Mouse (Mus musculus): ENCODE results near the gene Tbx18.
A peak's percentile ranks its signal among the peaks of the same experiment; 100 is the strongest.

Gene Tbx18

DNA sequence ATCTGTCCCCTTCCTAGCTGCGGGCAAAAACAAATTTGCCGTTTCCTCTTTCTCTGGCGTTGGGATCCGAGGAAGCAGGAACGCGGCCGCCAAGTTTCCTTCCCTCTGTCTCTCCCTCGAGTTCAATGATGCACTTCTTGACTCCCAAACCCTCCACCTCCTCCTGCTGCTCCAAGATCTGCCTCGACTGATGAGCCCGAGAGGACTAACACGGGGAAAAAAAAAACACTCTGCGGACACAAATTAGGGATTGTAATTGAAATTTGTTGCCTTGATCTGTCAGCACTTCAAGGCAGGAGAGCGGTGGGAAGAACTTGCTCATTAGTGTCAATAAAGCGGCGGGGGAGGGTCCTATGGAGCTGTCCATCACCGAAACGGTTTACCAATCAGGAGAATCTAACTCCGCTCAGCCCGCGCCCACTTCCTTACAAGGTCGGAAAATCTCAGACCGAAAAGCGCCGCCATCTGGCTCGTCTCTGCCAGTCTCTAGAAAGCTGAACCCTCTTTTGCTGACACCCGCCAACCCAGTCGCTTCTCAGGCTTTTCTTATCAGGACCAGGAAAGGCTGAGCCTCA, at the start of gene Tbx18:
TSS of gene Tbx18 (minus strand) at position 300 of the 575 bp plus-strand sequence.
- DNase-seq = peak; percentile 54

DNA sequence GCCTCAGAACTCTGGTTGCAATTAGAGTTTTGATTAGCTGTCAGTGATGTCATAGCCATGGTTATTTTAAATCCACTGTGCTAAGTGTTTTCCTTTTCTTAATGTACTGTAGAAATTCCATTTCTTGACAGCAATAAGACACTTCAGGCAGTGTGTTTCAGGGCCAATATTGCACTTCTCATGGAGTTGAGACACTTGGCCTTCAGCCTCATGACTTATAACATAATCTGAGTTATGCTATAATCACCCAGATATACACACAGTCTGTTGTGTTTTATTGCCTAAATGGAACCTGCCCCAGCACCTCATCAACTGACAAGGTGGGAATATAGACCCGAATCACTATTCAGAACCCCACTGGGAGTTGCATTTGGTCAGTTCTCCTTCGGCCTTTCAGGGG, 42.9 kb upstream of the Tbx18 start:
- no peak for DNase-seq

DNA sequence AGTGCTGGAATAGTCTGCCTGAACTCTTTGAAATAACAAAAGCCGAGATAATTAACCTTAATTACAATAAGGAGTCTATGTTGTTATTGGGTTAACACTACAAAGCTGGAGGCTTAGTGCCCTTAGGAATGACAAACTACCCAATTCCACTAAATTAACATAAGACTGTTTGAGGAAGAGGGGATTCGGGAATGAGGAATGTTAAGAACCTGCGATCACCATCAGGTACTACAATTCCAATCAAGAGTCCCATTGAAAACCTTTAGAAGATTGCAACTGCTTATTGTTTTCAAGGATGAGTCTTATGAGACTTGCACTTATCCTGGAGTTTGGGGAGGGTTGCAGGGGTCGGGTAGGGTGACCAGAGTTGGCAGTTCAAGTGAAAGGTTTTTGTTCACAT, 24.6 kb upstream of the Tbx18 start:
- no peak for DNase-seq

DNA sequence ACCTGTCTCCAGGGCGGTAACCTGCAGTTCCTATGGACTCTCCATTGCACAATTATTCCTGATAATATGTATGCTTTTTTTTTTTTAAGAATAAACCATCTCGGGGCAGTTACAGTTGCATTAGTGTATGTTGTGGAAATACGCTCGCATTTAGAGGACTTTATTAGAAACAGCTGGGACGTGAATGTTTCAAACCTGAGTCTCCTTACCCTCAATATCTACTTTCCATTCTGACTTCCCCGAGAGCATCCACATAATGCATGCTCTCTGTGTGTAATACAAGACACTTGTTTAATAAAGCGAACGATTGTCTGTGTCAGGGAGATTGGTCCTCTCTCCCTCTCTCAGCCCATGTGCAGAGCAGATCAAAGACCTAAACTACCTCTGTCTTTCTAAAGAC, 10.5 kb upstream of the Tbx18 start:
- DNase-seq = no peak

DNA sequence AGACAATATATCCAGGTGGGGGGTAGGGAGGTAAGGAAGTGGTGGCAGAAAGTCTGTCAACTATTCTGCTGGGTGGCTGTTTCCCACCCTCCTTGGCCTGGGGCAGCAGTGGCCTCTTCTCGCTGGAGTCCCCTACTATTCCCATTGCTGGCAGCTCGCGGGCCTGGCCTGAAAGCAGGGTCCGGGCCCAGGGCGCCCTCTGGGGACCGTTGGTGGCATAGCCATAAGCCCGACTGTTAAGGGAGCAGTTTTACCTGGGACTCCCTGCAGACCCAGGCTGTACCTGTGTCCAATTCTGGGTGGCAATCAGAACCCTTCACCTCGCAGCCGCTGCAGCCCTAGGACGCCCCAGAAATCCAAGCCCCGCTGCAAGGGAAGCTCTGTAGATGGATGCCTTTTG, 9.6 kb upstream of the Tbx18 start:
- peak; percentile 54 for DNase-seq

DNA sequence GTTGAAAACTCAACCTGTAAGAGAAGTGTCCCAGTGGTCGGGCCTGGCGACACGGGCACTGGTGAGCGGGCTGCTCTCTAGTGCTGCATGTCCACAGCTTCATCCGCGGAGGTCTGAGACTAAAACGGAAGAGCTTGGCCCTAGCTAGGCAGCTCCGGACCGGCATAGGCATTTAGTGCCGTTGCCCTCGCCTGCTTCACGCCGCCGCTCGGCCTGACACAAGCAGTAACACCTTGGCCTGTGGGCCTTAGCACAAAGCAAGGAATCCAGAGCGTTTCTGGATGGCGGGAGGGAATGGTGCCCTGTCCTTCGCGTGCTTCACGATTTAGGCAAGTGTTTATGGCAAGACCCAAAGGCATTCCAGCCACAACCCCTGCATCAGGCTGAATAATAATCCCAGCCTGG, 9.2 kb upstream of the Tbx18 start:
- no peak for DNase-seq

DNA sequence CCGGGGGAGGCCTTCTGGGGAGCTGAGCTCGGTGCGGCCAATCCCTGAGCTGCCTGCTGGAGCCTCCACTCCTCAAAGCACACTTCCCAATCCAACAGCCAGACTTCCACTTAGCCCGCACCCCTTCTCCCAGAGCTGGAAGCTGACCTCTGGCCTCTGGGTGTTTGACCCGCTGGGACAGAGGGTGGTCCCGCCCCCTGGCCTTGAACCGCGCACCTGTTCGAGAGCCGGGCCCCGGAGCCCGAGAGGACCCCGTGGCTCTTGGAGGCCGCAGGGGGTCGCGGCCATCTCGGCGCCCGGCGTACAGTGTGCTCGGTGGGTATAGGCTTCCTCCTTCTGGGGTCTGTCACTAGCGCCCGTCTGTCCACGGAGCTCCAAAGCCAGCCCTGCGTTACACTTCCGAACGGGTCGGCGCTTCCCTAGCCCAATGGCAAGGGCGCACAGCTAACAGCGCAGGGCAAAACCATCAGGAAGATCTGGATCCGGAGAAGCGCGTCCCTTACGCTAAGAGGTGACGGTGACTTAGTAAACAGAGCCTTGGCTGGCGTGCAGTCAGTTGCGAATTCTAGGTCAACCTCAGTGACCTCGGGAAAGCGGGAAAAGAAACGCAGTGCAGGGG, 8.6 kb upstream of the Tbx18 start:
- DNase-seq = no peak

DNA sequence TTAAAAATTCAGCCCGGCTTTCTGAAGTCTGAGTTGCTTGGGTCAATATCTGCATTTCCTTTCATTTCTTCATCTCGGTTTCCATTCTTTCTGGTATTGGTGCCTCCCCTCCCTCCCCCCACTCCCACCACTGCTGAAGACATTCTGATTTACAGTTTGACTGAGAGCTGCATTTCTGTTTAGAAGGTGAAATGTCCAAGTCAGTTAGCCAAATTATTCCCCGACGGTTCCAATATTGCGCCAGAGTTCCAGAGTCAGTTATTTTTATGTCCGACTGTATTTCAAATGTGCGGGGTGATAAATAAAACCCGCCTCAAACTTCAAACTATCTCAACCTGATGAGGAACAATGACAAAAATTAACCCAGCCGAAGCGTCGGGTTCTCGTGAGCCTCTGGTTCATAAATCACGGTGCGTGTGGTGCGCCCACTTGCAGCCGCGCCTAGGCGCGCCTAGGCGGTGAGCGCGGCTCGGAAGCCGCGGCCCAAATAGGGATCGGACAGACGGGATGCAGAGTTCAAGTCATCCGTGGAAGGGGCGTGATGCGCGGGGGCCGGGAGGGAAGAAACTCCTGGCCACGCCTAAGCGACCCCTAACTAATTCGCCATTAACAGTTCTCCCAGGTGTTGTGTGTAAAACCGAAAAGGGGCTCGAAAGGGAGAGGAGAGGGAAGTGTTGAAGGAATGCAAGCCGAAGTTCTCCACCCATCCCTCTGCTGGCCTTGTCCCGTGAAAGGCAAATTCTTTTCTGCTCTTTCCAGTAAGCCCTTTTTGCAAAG, 7.9 kb upstream of the Tbx18 start:
- no peak for DNase-seq

DNA sequence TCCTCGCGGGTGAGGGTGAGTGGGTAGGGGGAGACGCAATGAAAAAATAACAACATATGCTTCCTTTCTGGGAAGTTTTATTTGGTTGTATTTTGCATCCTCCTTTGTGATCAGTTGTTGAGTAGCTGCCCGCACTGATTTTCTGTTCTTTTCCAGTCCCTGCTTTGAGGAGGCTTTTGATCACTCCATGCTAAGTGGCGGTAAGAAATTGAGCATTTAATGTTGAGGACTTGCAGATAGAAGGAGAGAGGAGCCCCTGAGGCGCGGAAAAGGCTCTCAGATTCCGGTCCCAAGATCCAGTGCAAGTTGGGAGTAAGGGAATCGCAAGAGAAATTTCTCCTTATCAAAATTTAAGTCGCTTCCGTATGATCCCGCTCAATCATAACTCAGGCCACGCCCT, 7.1 kb upstream of the Tbx18 start:
- DNase-seq = no peak

DNA sequence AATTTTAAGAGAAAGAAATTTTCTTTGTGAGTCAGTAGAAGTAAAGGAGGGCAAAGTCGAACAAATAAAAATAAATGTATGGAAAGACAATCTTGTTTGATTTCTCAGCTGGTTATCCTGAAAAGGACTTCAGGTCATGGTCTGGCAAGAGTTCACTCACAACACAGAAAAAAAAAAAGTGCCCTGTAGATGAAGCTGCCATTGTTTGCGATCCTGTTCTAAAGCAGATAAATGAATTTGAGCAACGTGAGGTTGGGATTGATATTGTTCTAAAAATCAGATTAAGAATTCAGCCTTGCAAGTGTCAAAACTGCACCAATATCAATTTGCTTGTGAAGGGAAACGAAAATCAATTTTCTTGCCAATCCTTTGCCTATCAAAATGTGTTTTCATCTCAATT, 6.2 kb upstream of the Tbx18 start:
- no peak for DNase-seq

DNA sequence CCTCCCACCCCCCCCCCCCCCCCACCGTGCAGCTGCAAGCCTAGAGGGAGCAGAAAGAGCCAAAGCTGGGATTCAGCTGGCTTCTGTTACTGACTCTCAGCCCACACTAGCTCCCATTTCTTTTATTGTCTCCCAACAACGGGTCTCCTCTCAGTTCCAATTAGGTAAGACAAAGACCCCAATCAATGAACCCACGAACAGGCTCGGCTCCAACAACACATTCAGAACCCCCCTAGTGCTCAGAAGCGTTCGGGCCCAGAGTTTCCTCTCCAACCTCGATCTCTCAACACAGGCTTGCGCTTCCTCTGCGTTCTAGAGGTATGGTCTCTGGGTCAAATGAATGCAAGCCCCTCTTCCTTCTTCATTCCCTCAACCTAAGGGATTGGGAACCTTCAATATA, 4.0 kb upstream of the Tbx18 start:
- DNase-seq = no peak

DNA sequence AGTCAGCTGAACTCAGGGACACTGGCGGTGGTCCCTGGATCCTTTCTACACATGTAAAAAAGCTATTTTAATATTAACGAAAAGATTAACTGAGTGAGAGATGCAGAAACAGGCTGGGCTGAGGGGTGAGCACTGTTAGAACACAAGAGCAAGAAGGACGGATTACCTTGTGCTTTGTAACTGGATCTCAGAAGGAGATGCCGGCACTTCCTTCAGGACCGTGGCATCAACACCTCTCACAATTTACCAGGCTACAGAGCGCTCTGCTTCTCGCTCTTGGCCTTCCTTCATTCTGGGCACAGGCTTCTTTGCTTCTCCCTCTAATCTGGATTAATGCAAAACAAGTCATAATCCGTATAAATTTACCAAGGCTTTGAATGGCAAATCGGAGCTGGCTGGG, 3.6 kb upstream of the Tbx18 start:
- DNase-seq = no peak

DNA sequence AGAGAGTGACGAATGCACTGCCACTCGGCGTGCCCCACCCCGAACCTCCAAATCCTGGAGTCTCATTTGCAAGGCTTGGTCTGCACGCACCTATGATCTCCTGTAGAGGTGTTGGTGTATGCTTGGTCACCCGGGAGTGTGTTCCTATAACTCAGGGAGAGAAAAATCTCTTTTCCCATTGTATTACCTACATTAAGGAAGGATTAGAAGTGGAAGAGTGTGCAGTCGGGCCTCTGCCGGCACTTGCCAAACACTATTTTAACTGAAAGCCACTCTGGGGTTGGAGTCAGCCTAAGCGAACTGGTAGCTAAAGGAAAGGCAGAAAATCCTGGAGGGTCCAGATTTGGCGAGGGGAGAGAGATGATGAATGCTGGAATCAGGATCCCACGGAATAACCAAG, 2.7 kb upstream of the Tbx18 start:
- no peak for DNase-seq

DNA sequence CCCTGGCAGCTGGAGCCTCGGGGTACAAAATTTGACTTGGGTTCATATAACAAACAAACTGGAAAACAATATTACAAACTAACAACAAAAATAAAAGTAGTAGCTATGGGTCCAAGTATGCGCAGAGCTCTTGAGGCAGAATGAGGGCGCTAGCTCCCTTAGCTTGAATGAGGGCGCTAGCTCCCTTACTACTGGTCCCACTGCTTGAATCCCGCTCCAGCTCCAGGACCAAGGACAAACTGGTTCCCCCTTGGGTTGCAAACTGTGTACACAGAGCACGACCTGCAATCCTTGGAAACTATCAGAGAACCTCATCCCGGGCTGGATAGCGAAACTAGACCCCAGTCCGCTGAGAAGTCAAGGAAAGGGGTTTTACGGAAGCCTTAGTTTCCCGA, 2.2 kb upstream of the Tbx18 start:
- no peak for DNase-seq

DNA sequence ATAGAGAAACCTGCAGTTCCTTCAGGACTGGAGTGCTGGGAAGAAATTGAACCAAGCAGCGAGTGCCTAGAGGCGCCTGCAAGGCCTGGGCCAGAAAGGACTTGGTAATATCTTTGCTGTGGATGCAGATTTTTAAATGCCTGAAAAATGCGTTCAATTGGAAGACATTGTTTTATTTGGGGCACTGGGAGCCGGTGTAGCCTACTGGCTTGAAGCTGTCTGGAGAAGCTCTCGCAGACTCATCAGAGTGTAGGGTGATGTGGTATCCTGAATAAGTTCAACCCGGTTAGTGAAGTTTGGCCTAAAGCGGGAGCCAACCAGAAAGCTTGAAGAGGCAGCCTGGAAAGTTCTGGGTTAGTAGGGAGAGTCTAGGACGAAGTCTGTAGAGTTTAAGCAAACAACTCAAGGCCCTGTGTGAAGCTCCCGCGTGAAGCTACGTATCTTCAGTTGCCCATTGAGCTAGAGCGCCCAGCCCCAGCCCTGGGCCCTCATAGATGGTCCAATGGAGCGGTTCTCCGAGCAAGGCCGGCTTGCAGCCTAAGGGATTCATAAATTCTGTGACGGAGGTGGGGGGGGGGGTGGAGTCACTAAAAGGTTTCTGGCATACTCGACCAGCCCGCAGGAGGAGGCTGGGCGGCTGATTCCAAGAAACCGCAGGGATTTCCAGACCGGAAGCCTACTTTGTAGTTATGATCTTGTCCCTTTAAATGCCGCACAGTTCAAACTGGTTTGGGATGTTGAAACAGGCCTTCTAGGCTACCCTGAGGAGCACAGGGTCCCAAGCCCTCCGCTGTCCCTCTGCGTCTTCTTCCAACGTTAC, 1.6 kb upstream of the Tbx18 start:
- no peak for DNase-seq

DNA sequence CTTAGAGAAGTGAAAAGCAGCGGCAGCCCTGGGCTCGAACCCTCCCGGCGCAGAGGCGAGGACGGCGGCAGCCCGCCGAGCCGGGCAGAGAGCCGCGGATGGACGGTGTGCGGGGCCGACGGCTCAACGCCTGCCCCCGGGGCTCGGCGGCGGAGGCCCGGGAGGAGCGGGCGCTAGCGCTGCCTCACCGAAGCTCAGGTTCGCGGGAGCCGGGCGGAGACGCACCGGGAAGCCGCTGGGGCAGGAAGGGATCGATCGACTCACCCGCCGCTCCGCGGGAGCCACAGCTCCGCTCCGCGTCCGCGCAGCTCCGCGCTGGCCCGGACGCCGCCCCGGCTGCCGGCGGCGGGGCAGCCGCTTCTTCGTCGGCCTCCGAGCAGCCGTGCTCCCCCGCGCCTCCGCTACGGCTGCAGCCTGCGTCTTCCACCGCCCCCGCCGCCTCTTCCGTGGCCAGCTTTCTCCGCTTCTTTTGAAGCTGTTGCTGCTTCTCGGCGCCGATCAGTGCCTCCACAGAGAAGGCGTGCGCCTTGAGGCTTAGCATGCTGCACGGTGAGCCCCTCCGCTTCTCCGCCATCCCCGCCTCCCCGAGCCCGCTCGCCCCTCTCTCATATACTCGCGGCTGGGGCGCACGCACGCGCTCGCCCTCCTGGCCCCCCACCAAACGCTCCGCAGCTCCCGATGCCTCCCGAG, 644 bp downstream of the Tbx18 start:
- peak; percentile 24 for DNase-seq

DNA sequence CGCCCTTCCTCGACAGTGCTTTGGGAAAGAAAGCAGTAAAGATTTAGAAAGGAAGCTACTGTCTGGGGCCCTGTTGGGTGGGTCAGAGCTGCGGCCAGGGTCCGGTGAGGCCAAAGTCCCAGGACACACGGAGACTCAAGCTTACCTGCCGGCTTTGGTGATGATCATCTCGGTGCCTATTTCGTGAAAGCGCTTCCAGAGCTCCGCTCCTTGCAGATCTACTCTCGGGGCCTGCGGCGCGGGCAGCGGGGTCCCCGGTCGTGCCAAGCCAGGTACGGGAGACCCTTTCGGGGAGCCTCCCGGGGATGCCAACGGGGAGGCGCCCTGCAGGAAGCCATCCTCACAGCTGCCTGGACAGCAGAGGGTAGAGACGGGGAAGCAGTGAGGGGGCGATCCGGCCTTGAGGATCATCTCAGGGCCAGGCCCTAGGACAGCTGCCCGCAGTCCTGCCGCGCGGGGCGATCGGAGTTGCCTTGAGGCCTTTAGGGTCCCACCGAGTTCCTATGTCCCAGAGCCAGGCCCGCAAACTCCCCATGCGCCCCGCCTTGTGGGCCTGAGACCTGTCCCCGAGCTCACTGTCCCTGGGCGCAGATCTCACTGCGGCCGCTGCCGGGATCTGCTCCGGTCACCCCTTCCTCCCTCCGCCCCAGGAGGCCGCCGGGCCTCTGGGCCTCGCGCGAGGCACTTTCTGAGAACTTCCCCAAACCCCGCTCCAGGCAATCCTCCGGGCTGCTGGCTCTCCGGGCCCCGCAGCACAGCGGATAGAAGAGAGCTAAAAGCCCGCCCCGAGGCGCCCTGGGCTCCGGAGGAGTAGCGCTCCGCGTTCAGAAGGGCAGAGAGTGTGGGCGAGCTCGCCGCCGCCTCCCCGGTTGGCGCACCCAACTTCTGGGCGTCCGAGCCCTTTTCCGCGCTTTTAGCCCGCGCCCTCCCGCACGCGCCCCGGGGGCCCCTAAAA, 1.5 kb downstream of the Tbx18 start:
- DNase-seq = peak; percentile 24

DNA sequence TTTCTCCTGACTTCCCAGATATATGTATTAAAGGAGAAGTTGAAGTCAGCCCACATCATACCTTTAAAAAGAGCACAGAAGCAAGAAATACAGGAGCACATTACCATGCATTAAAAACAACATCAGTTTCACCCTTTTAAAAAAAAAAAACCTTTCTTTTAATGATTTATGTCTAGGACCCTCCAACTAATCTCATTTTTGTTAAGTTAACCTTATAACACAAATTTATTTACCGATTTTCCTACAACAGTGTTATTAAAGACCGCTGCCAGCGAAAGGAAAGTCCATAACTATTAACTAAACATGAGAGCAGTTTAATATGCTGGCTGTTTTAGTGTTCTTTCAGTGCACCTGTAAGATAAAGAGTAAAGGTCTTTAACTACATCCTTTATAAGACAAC, 3.0 kb downstream of the Tbx18 start:
- DNase-seq = no peak

DNA sequence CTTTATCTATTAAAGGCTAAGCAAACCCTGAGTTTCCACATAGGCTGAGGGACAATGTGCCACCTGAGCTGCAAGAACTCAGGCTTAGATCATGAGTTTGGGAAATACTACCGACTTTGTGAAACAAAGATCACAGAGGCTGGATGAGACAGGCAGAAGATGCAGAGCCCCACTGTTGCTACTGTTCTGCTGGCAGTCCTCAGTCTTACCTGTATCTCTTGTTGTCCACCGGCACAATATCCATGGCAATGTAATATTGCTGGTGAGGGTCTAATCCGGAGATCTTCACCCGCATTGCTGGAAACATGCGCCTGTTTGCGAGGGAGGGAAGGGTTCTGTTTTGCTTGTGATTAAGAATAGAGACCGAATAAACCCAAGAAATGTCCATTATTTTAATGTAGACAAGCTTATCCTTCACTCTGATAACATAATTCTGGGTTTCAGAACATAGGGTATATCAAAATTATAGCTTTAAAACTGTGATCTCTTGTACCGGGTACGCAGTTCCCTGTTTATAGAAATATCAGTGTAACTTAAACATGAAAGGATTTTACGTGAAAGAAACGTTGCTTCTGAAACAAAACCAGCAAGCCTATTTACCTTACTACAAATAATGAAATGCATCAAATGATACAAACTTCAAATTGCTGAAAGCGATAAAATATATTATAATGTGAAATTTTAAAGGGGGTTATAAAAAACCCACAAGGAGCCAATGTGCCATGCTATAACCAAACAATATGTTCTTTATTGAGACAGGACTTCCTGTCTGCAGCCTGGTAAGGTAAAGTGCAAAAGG, 3.7 kb downstream of the Tbx18 start:
- no peak for DNase-seq

DNA sequence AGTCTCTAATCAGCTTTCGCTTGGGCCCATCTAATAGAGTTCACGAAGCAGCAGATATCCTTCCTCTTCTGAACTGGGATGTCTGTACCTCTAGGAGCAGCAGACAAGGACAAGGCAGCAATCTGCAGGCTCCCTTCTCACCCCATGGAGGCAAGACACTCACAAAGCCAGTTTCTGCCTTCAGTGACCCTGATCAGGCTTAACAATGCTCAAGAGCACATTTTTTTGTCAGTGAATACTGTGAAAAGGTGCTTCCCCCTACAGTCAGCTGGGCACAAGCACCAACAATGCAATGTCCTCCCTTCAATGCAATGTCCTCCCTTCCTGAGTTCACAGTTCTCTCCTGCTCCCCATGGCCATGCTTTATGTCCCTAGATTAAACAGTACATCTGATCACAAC, 9.3 kb downstream of the Tbx18 start:
- DNase-seq = no peak

DNA sequence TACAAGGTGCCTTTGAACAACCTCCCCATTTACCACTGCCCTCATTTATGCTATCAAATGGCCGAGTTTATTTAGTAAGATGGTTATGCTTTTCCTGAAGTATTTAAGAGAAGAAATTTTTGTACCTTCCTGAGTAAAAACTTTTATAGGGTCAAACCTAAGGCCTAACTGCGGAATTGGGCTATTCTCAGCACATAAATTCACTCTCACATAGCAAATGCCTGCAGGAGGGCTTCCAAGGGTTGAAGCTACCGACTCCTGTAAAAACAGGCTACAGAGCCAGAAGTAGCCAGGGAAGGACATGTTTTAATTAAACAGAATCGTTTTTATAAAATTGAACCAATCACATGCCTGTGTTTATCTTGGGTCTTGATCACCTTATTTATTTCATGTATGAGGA, 20.7 kb downstream of the Tbx18 start:
- no peak for DNase-seq
